Mouse (Mus musculus): ENCODE data around the gene Taf6. TPM values are rescaled to one million over a fixed set of nuclear protein-coding genes. Genes with fewer than 3 reads are reported as not detected.

Taf6 gene
- polyA plus RNA-seq, 1 experiment = 51.6 TPM

- TF ChIP-seq POLR2A (IDR thresholded peaks at IDR 0.05; ENCODE audit: insufficient read depth, low read length) = peak; percentile 12
- TF ChIP-seq EP300 (IDR thresholded peaks at IDR 0.05; ENCODE audit: insufficient read depth, low read depth, low read length) = no peak
- no peak for TF ChIP-seq CTCF (IDR thresholded peaks at IDR 0.05; ENCODE audit: low read depth, low read length)
- H3K4me1 ChIP-seq (ENCODE audit: control insufficient read depth, insufficient read depth, low read length) = no peaks in the 10 kb centered on the region
- H3K27me3 ChIP-seq (ENCODE audit: control insufficient read depth, insufficient read depth, low read length, poor library complexity, severe bottlenecking) = no peaks in the 10 kb centered on the region
- peak within 1 kb of the TSS; percentile 74 for H3K4me3 ChIP-seq (ENCODE audit: low read depth, low read length)
- H3K36me3 ChIP-seq (ENCODE audit: control insufficient read depth, insufficient read depth, low read length, poor library complexity, severe bottlenecking) = no peaks in the 10 kb centered on the region
- H3K9me3 ChIP-seq (replicated peaks; ENCODE audit: control insufficient read depth, insufficient read depth, low read length, poor library complexity, severe bottlenecking) = no peaks in the 10 kb centered on the region
- no peak within 1 kb of the TSS for H3K27ac ChIP-seq (ENCODE audit: insufficient read depth, low read length)
- peak within 1 kb of the TSS; percentile 63 for H3K9ac ChIP-seq (ENCODE audit: low read depth, poor library complexity, severe bottlenecking)
Observed at GRCm38 (mm10) chr5:138193771-138194727, 6.8 kb upstream of the Taf6 start, which contains the start of gene Mblac1. Mblac1 (plus strand) TSS chr5:138194314.

GRCm38 (mm10) chr5:138187661-138188306 lies 533 bp upstream of the Taf6 start:
- Histone ChIP-seq H3K36me3 (ENCODE audit: control insufficient read depth, insufficient read depth, low read length, poor library complexity, severe bottlenecking) (peaks cover 5% of the 10 kb centered on the region; the same call in 1 of the 2 replicates), H3K4me1 (ENCODE audit: control insufficient read depth, insufficient read depth, low read length) (no peaks in the 10 kb centered on the region), H3K27ac (ENCODE audit: insufficient read depth, low read length) (peak overlapping the region; percentile 2; the same call in 1 of the 2 replicates), H3K9me3 (replicated peaks; ENCODE audit: control insufficient read depth, insufficient read depth, low read length, poor library complexity, severe bottlenecking) (no peaks in the 10 kb centered on the region), H3K4me3 (ENCODE audit: low read depth, low read length) (peak overlapping the region; percentile 95), H3K9ac (ENCODE audit: low read depth, poor library complexity, severe bottlenecking) (peak overlapping the region; percentile 71), H3K27me3 (ENCODE audit: control insufficient read depth, insufficient read depth, low read length, poor library complexity, severe bottlenecking) (no peaks in the 10 kb centered on the region)
- no peak for TF ChIP-seq POLR2A (IDR thresholded peaks at IDR 0.05; ENCODE audit: insufficient read depth, low read length)
- TF ChIP-seq EP300 (IDR thresholded peaks at IDR 0.05; ENCODE audit: insufficient read depth, low read depth, low read length) = no peak
- no peak for TF ChIP-seq CTCF (IDR thresholded peaks at IDR 0.05; ENCODE audit: low read depth, low read length)

GRCm38 (mm10) chr5:138173217-138173616 lies 14.0 kb downstream of the Taf6 start:
- H3K36me3 ChIP-seq (ENCODE audit: control insufficient read depth, insufficient read depth, low read length, poor library complexity, severe bottlenecking) = peaks cover 25% of the 10 kb centered on the region
- H3K27ac ChIP-seq (ENCODE audit: insufficient read depth, low read length) = no peak overlapping the region
- no peaks in the 10 kb centered on the region for H3K9me3 ChIP-seq (replicated peaks; ENCODE audit: control insufficient read depth, insufficient read depth, low read length, poor library complexity, severe bottlenecking)
- no peak overlapping the region for H3K4me3 ChIP-seq (ENCODE audit: low read depth, low read length)
- H3K9ac ChIP-seq (ENCODE audit: low read depth, poor library complexity, severe bottlenecking) = 0 out of 2 replicates have a peak overlapping the region, but pooled peaks have one; percentile 94
- TF ChIP-seq POLR2A (IDR thresholded peaks at IDR 0.05; ENCODE audit: insufficient read depth, low read length) (no peak), CTCF (IDR thresholded peaks at IDR 0.05; ENCODE audit: low read depth, low read length) (no peak), EP300 (IDR thresholded peaks at IDR 0.05; ENCODE audit: insufficient read depth, low read depth, low read length) (no peak)
- no peaks in the 10 kb centered on the region for H3K27me3 ChIP-seq (ENCODE audit: control insufficient read depth, insufficient read depth, low read length, poor library complexity, severe bottlenecking)
- H3K4me1 ChIP-seq (ENCODE audit: control insufficient read depth, insufficient read depth, low read length) = peaks cover 1% of the 10 kb centered on the region

- no peak for TF ChIP-seq EP300 (IDR thresholded peaks at IDR 0.05; ENCODE audit: insufficient read depth, low read depth, low read length)
- TF ChIP-seq POLR2A (IDR thresholded peaks at IDR 0.05; ENCODE audit: insufficient read depth, low read length) = peak; percentile 71
- peaks cover 2% of the 10 kb centered on the region for H3K4me1 ChIP-seq (ENCODE audit: control insufficient read depth, insufficient read depth, low read length)
- no peaks in the 10 kb centered on the region for H3K27me3 ChIP-seq (ENCODE audit: control insufficient read depth, insufficient read depth, low read length, poor library complexity, severe bottlenecking)
- H3K36me3 ChIP-seq (ENCODE audit: control insufficient read depth, insufficient read depth, low read length, poor library complexity, severe bottlenecking) = peaks cover 32% of the 10 kb centered on the region
- peak within 1 kb of the TSS; percentile 77 for H3K27ac ChIP-seq (ENCODE audit: insufficient read depth, low read length)
- no peaks in the 10 kb centered on the region for H3K9me3 ChIP-seq (replicated peaks; ENCODE audit: control insufficient read depth, insufficient read depth, low read length, poor library complexity, severe bottlenecking)
- peak within 1 kb of the TSS; percentile 94 for H3K4me3 ChIP-seq (ENCODE audit: low read depth, low read length)
- peak within 1 kb of the TSS; percentile 94 for H3K9ac ChIP-seq (ENCODE audit: low read depth, poor library complexity, severe bottlenecking)
Observed at GRCm38 (mm10) chr5:138171695-138172491, 15.4 kb downstream of the Taf6 start, which contains the start of the genes Ap4m1 and Mcm7. Ap4m1 (plus strand) TSS chr5:138172002. Mcm7 (minus strand) TSS chr5:138172422.

- Histone ChIP-seq H3K4me1 (ENCODE audit: control insufficient read depth, insufficient read depth, low read length) (peaks cover 2% of the 10 kb centered on the region), H3K27me3 (ENCODE audit: control insufficient read depth, insufficient read depth, low read length, poor library complexity, severe bottlenecking) (no peaks in the 10 kb centered on the region), H3K27ac (ENCODE audit: insufficient read depth, low read length) (peak overlapping the region; percentile 77), H3K4me3 (ENCODE audit: low read depth, low read length) (peak overlapping the region; percentile 94), H3K9ac (ENCODE audit: low read depth, poor library complexity, severe bottlenecking) (peak overlapping the region; percentile 94), H3K9me3 (replicated peaks; ENCODE audit: control insufficient read depth, insufficient read depth, low read length, poor library complexity, severe bottlenecking) (no peaks in the 10 kb centered on the region), H3K36me3 (ENCODE audit: control insufficient read depth, insufficient read depth, low read length, poor library complexity, severe bottlenecking) (peaks cover 41% of the 10 kb centered on the region)
- no peak for TF ChIP-seq POLR2A (IDR thresholded peaks at IDR 0.05; ENCODE audit: insufficient read depth, low read length)
- TF ChIP-seq EP300 (IDR thresholded peaks at IDR 0.05; ENCODE audit: insufficient read depth, low read depth, low read length) = peak; percentile 20; the same call in 1 of the 2 replicates
Observed at GRCm38 (mm10) chr5:138170936-138171561, 16.2 kb downstream of the Taf6 start.
